In the genomic region with DNA sequence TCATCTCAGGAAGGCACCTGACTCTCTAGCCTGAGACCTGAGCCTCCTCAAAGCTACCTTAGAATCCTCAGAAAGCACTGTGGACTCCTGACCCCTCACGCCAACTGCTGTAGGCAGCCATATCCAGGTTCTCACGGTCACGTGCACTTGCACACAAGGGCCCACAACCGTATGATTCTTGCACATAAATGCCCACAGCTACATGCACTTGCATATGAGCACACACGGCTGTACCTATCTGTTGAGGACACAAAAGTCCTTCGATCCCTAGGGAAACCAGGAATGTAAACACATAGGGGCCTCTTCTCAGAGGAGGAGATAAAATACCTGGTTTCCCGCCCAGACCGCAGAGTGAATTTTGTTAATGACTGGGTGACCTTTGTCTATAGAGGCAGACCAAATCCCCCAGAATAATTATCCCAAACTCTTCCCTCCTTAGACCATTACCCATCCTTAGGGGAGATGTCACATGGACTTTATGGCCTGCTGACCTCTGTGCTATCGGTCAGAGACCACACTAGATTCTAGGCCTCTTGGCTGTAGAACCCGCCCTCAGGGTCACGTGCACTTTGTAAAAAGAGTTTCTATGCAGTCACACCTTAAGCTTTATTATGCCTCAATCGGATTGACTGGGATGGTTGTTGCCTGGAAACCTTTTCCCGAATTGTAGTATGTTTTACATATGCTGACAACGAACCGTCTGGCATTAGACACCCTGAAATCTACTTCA, we compare ENCODE assay signal across 23 mouse cellular contexts. TPM values are rescaled to one million over a fixed set of nuclear protein-coding genes. Genes with fewer than 3 reads are reported as not detected.
DNase-seq lines count a peak whose midpoint lies in the region; ATAC-seq and TF ChIP-seq lines count a peak whose summit lies in the region.
"Had no signal": no experiment of that assay in that cellular context is flagged by ENCODE, and none has a peak within 500 bp of the region (broad histone marks: within the 10 kb centered on the region; RNA-seq: fewer than 3 reads in every experiment).

No protein-coding gene starts in this region.

- no peak overlapping the region for H3K4me2 ChIP-seq in forebrain, embryonic 15.5 days (replicated peaks)
- no peak overlapping the region for H3K4me2 ChIP-seq in forebrain, embryonic 12.5 days
- H3K4me2 ChIP-seq in heart, embryonic 16.5 days (ENCODE audit: low read depth, low read length): no peak overlapping the region
- no peak overlapping the region for H3K4me2 ChIP-seq in hindbrain, embryonic 11.5 days (replicated peaks; ENCODE audit: low read depth, low read length)
- H3K4me2 ChIP-seq: liver, embryonic 13.5 days; lung, embryonic 14.5 days had no signal

- no peak for TF ChIP-seq CTCF in layer of hippocampus, adult 2 months (conservative IDR thresholded peaks at IDR 0.05)

- no peak overlapping the region for H3K4me3 ChIP-seq in forebrain, embryonic 15.5 days
- H3K4me3 ChIP-seq in forebrain, embryonic 12.5 days (replicated peaks): no peak overlapping the region
- no peak overlapping the region for H3K4me3 ChIP-seq in heart, embryonic 16.5 days (ENCODE audit: low read length)
- no peak overlapping the region for H3K4me3 ChIP-seq in limb, embryonic 10.5 days
- no peak overlapping the region for H3K4me3 ChIP-seq in hindbrain, embryonic 11.5 days (ENCODE audit: low read depth, low read length)
- no peak overlapping the region for H3K4me3 ChIP-seq in layer of hippocampus, adult 2 months
- H3K4me3 ChIP-seq: liver, embryonic 13.5 days had no signal

- 95% methylated on average over 15 of the region's 15 CpGs for WGBS in forebrain, embryonic 15.5 days
- 94% methylated on average over 15 of the region's 15 CpGs for WGBS in forebrain, embryonic 12.5 days
- 82% methylated on average over 15 of the region's 15 CpGs for WGBS in heart, embryonic 16.5 days
- 93% methylated on average over 15 of the region's 15 CpGs for WGBS in limb, embryonic 10.5 days
- WGBS in hindbrain, embryonic 11.5 days: 93% methylated on average over 15 of the region's 15 CpGs

- ATAC-seq in forebrain, embryonic 15.5 days (replicated peaks): no peak
- ATAC-seq in forebrain, embryonic 12.5 days (ENCODE audit: low FRiP score): no peak
- ATAC-seq in heart, embryonic 16.5 days (replicated peaks; ENCODE audit: extremely low read depth, insufficient read depth, low FRiP score): no peak
- ATAC-seq in hindbrain, embryonic 11.5 days (ENCODE audit: low FRiP score): no peak
- ATAC-seq: CD4-positive, CD25-positive, alpha-beta regulatory T cell, adult 4 months; forebrain, embryonic 16.5 days; hindbrain, embryonic 16.5 days; Patski had no signal

- DNase-seq in heart, postnatal 10 days: no peak
- no peak for DNase-seq in limb, embryonic 10.5 days (ENCODE audit: low spot score)
- no peak for DNase-seq in hindbrain, embryonic 11.5 days (ENCODE audit: low spot score)
- DNase-seq in layer of hippocampus, adult 2 months (ENCODE audit: low spot score in 2 of 2): no peak
- DNase-seq: adrenal gland, postnatal 36 days; cerebellum, adult 2 months; cerebellum, postnatal 36 days; gastrocnemius, postnatal 36 days; kidney, adult 2 months; kidney, postnatal 10 days; layer of hippocampus, postnatal 36 days; liver, embryonic 13.5 days; lung, embryonic 14.5 days; lung, postnatal 36 days; right cerebral cortex, postnatal 4 days had no signal

- peak overlapping the region; percentile 63; the same call in 1 of the 2 replicates for H3K27ac ChIP-seq in forebrain, embryonic 15.5 days (replicated peaks)
- H3K27ac ChIP-seq in forebrain, embryonic 12.5 days: no peak overlapping the region
- H3K27ac ChIP-seq in heart, embryonic 16.5 days (ENCODE audit: low read length): peak overlapping the region; percentile 87; the same call in 1 of the 2 replicates
- peak overlapping the region; percentile 90; the same call in 1 of the 2 replicates for H3K27ac ChIP-seq in limb, embryonic 10.5 days
- H3K27ac ChIP-seq in hindbrain, embryonic 11.5 days (ENCODE audit: low read depth, low read length): no peak overlapping the region
- no peak overlapping the region for H3K27ac ChIP-seq in layer of hippocampus, adult 2 months
- H3K27ac ChIP-seq: liver, embryonic 13.5 days; stomach, postnatal 0 days had no signal

- H3K36me3 ChIP-seq in forebrain, embryonic 15.5 days: peaks cover 79% of the 10 kb centered on the region
- peaks cover 90% of the 10 kb centered on the region for H3K36me3 ChIP-seq in forebrain, embryonic 12.5 days (replicated peaks)
- H3K36me3 ChIP-seq in heart, embryonic 16.5 days (ENCODE audit: control insufficient read depth, insufficient read depth): peaks cover 24% of the 10 kb centered on the region
- H3K36me3 ChIP-seq in limb, embryonic 10.5 days: peaks cover 81% of the 10 kb centered on the region
- peaks cover 10% of the 10 kb centered on the region; the same call in 1 of the 2 replicates for H3K36me3 ChIP-seq in hindbrain, embryonic 11.5 days (ENCODE audit: control insufficient read depth, insufficient read depth, low read length)

- no peak overlapping the region for H3K9ac ChIP-seq in forebrain, embryonic 15.5 days (replicated peaks)
- no peak overlapping the region for H3K9ac ChIP-seq in forebrain, embryonic 12.5 days
- no peak overlapping the region for H3K9ac ChIP-seq in heart, embryonic 16.5 days (ENCODE audit: low read length)
- H3K9ac ChIP-seq in hindbrain, embryonic 11.5 days (ENCODE audit: low read depth, low read length): no peak overlapping the region
- H3K9ac ChIP-seq: liver, embryonic 13.5 days; lung, embryonic 14.5 days had no signal

- H3K9me3 ChIP-seq in forebrain, embryonic 15.5 days: no peaks in the 10 kb centered on the region
- no peaks in the 10 kb centered on the region for H3K9me3 ChIP-seq in forebrain, embryonic 12.5 days
- H3K9me3 ChIP-seq in heart, embryonic 16.5 days (replicated peaks; ENCODE audit: control insufficient read depth, low read length): no peaks in the 10 kb centered on the region
- H3K9me3 ChIP-seq in limb, embryonic 10.5 days (replicated peaks): no peaks in the 10 kb centered on the region
- H3K9me3 ChIP-seq in hindbrain, embryonic 11.5 days (ENCODE audit: control insufficient read depth, low read length): no peaks in the 10 kb centered on the region
- H3K9me3 ChIP-seq: liver, embryonic 13.5 days had no signal

- no peaks in the 10 kb centered on the region for H3K27me3 ChIP-seq in forebrain, embryonic 15.5 days
- H3K27me3 ChIP-seq in forebrain, embryonic 12.5 days: no peaks in the 10 kb centered on the region
- no peaks in the 10 kb centered on the region for H3K27me3 ChIP-seq in heart, embryonic 16.5 days (ENCODE audit: control insufficient read depth, insufficient read depth, low read length)
- H3K27me3 ChIP-seq in limb, embryonic 10.5 days (ENCODE audit: low read depth, poor library complexity, severe bottlenecking): no peaks in the 10 kb centered on the region
- no peaks in the 10 kb centered on the region for H3K27me3 ChIP-seq in hindbrain, embryonic 11.5 days (ENCODE audit: control insufficient read depth, insufficient read depth, low read length)
- H3K27me3 ChIP-seq: liver, embryonic 13.5 days; Patski had no signal

- intact Hi-C loops in heart, postnatal 10 days (cut with DNase I): no loop called here

- 0 out of 2 replicates have a peak, but pooled peaks cover 4% of the 10 kb centered on the region for H3K4me1 ChIP-seq in forebrain, embryonic 15.5 days
- peaks cover 3% of the 10 kb centered on the region; the same call in 1 of the 2 replicates for H3K4me1 ChIP-seq in forebrain, embryonic 12.5 days
- peaks cover 26% of the 10 kb centered on the region for H3K4me1 ChIP-seq in heart, embryonic 16.5 days (ENCODE audit: control insufficient read depth, insufficient read depth, low read length)
- peaks cover 35% of the 10 kb centered on the region for H3K4me1 ChIP-seq in limb, embryonic 10.5 days
- H3K4me1 ChIP-seq in hindbrain, embryonic 11.5 days (replicated peaks; ENCODE audit: control insufficient read depth, insufficient read depth, low read length): no peaks in the 10 kb centered on the region

RNA-seq across cellular contexts. Expression of a gene that starts 58.9 kb away (rescaled TPM):
- polyA plus RNA-seq in forebrain, embryonic 15.5 days (2015; fragmentation: Nextera tagmentation; extraction: Ambion mirVana): 89.7 and 93.3 TPM in 2 replicates
- 111 and 112 TPM in 2 replicates for polyA plus RNA-seq in forebrain, embryonic 12.5 days (2016; fragmentation: Nextera tagmentation; extraction: Ambion mirVana)
- 48.2 and 50.7 TPM in 2 replicates for polyA plus RNA-seq in heart, embryonic 16.5 days (2015; fragmentation: Nextera tagmentation; extraction: Ambion mirVana)
- 10 to 100 TPM; 43.3 to 45.5 TPM for total RNA-seq in heart, postnatal 10 days (2021)
- polyA plus RNA-seq in limb, embryonic 10.5 days (2016; fragmentation: Nextera tagmentation; extraction: Ambion mirVana): 131 and 153 TPM in 2 replicates
- 65.3 and 69.3 TPM in 2 replicates for polyA plus RNA-seq in hindbrain, embryonic 11.5 days (2014; fragmentation: Nextera tagmentation; extraction: Ambion mirVana)
- total RNA-seq in layer of hippocampus, adult 2 months (2021): 10 to 100 TPM; 22.8 to 25.4 TPM

Comparison
In these comparisons a context has a peak if more than half of its experiments do, and no peak if none do; other contexts are left out.
1. H3K27ac ChIP-seq: peak in forebrain, embryonic 15.5 days (single experiment), heart, embryonic 16.5 days (single experiment) and limb, embryonic 10.5 days (single experiment); none in forebrain, embryonic 12.5 days (single experiment), hindbrain, embryonic 11.5 days (single experiment) and layer of hippocampus, adult 2 months (single experiment).